Mouse (Mus musculus) layer of hippocampus, postnatal 25 days (tissue): ENCODE measurements at regions not wholly inside any gene's neighbourhood (a gene's known extent, or its start where the extent isn't known, plus 50 kb on each side); places are given as distances from the start of the nearest gene placed in this dataset.
A peak's percentile ranks its signal among the peaks of the same experiment; 100 is the strongest.

ENCODE experiments used
- DNase-seq, 2 experiments: peaks; one replicate each; pipeline ENCODE4 v3.0.0; 2022; ENCODE audit warnings: mixed read lengths in 2 of 2, low spot score in 1 of 2; ENCODE audit errors: extremely low spot score in 1 of 2

DNA sequence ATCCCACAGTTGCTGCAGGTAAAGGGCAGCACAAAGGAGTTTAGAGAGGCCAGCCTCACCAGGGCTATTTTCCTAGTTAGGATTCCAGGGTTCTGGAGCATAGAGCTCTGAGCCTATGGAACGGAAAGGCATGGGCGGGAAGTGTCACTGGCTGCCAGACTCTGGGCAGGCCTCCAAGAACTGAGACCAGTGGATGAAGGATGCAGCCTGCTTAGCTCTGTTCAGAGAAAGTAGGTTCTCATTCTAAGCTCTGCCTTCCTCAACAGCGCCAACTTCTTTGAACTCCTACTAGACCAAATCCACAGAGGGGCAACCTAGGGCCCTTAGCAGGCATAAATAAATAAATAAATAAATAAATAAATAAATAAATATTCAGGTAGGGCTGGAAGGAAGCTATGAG is 80.1 kb upstream of the Foxq1 start:
- DNase-seq: peak in 1 of 2 experiments; percentile 24

GRCm38 (mm10) chr13:31477171-31477867 is 78.6 kb upstream of the Foxq1 start:
- no peak for DNase-seq

GRCm38 (mm10) chr13:31481105-31481844 is 74.7 kb upstream of the Foxq1 start:
- no peak for DNase-seq

DNA sequence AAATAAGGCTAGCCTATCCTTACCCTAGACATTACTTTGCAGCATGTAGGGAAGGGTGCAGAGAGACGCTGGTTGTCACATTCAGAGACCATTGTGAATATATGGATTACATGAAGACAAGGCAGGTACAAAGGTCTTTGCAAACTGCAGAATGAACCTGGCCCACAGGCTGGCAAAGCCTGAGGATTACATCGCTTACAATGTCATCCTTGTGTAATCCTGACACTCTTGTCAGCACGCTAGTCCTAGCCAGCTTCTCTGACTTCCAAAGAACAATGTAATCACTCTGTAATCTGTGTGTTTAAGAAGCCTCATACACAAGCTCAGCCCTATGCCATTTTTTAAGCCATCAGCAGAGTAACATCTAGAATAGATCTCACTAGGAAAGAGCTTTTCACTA is 69.6 kb upstream of the Foxq1 start:
- DNase-seq: no peak

- DNase-seq: no peak
Measured at GRCm38 (mm10) chr13:31488186-31488585, 67.7 kb upstream of the Foxq1 start.

DNA sequence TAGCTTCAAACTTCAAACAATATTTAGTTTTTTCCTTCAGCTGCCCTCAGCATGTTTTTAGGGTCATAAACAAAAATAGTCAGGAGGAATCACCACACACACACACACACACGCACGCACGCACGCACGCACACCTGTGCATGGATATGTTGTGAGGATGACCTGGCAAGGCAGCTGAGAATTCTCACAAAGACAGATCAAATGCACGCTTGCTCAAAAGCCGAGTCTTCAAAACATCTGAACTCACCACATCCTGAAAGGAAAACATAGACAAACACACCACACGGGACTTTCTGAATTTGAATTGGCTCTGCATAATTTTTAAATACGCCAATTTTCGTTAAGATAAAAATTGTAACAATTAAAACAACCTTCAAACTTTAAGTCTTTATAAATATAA is 52.7 kb upstream of the Foxq1 start:
- no peak for DNase-seq

DNA sequence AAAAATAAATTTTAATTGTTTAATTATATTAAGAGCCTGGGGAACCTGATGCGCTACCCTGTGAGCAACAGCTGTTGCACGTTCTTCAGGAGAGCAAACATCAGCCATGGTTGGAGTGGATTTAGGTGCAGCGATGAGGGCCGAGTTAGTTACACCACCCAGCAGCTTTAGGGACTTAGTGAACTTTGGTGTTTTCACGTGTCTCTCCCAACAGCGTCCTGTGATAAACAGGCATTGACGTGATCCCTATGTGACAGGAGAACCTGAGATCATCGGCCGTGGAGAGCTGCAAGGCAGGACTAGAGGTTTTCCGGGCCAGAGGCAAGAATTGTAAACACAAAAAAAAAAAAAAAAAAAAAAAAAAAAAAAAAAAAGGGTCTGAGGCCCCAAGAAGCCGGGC is 52.1 kb upstream of the Foxq1 start:
- no peak for DNase-seq

DNA sequence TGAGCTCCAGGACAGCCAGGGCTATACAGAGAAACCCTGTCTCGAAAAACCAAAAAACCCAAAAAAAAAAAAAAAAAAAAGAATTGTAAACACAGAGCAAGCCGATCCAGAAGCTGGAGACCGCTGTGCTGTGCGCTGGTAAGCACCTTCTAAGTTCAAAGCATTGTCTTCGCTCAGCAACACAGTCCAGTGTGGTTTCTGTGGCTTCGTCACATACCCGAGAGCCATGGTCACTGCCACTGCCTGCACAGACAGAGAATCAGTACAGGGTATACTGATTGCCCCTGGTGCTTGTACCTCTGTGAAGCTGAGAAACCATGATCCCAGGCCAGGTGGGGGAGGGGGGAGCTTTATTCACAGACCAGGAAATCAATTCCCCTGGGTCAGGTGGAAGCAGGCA is 51.6 kb upstream of the Foxq1 start:
- no peak for DNase-seq

- no peak for DNase-seq
Measured at GRCm38 (mm10) chr13:31505386-31505785, 50.5 kb upstream of the Foxq1 start.
